Comparison of ENCODE assay signal across 8 mouse cellular contexts in the genomic region with DNA sequence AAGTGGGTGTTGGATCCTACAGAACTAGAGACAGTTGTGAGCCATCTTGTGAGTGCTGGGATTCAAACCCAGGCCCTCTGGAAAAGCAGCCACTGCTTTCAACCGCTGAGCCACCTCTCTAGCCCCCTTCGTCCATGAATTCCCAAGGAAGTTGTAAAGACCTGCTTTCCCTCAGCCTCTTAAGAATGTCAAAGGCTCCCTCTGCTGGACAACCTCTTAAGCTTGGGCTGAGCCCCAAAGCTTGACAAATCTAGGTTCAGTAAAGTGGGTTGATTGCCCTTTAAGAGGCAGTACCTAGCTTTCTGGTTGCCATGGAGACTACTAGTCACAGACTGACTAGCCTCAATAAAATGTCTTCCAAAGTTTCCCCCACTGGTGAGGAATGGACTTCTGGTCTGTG. TPM values are rescaled to one million over a fixed set of nuclear protein-coding genes. Genes with fewer than 3 reads are reported as not detected.
DNase-seq lines count a peak whose midpoint lies in the region; ATAC-seq and TF ChIP-seq lines count a peak whose summit lies in the region.

A gene (plus strand): TSS at position 297 of the 400 bp plus-strand sequence.

- no peaks in the 10 kb centered on the region for H3K4me1 ChIP-seq in lung, adult 2 months (ENCODE audit: control insufficient read depth, insufficient read depth, low read length)
- peaks cover 6% of the 10 kb centered on the region; the same call in 1 of the 2 replicates for H3K4me1 ChIP-seq in olfactory bulb, adult 2 months (ENCODE audit: control insufficient read depth, insufficient read depth, low read length)

- ATAC-seq in hematopoietic stem cell, adult 5-6 weeks (replicated peaks in 1 of 2; ENCODE audit: insufficient read depth in 1 of 2, low FRiP score in 2 of 2, low TSS enrichment in 1 of 2, low read depth in 1 of 2, poor library complexity in 2 of 2, severe bottlenecking in 2 of 2): peak; percentile 62 to 70

- 2% methylated on average over 2 of the region's 2 CpGs for WGBS in lung, adult 2 months
- 2% methylated on average over 2 of the region's 2 CpGs for WGBS in olfactory bulb, adult 2 months

- H3K4me3 ChIP-seq in lung, adult 2 months (replicated peaks; ENCODE audit: extremely low read depth, low read depth, low read length): no peak within 1 kb of the TSS
- no peak within 1 kb of the TSS for H3K4me3 ChIP-seq in olfactory bulb, adult 2 months (ENCODE audit: insufficient read depth, low read depth, low read length)

- no peak within 1 kb of the TSS for H3K27ac ChIP-seq in olfactory bulb, adult 2 months (ENCODE audit: insufficient read depth, low read depth, low read length)

- no peak for TF ChIP-seq POLR2A in lung, adult 2 months (IDR thresholded peaks at IDR 0.05; ENCODE audit: borderline replicate concordance, extremely low read depth, low read depth, low read length)
- TF ChIP-seq POLR2A in olfactory bulb, adult 2 months (IDR thresholded peaks at IDR 0.05; ENCODE audit: insufficient read depth, low read depth, low read length): no peak

- peak; percentile 98 for DNase-seq in R1 (ENCODE audit: low read depth, low spot score)
- DNase-seq in cerebellum, adult 8-10 months: peak; percentile 74
- peak; percentile 91 for DNase-seq in forelimb bud, embryonic 11.5 days (ENCODE audit: low read depth, low spot score)
- peak; percentile 60 to 87 for DNase-seq in layer of hippocampus, adult 18-20 months (ENCODE audit: low spot score in 2 of 2)
- peak; percentile 61 for DNase-seq in lung, adult 2 months
- DNase-seq in thymus, postnatal 25 days: peak; percentile 54

- TF ChIP-seq CTCF in lung, adult 2 months (IDR thresholded peaks at IDR 0.05; ENCODE audit: insufficient read depth, low read length): peak; percentile 50
- peak; percentile 22; the same call in 1 of the 2 replicates for TF ChIP-seq CTCF in olfactory bulb, adult 2 months (IDR thresholded peaks at IDR 0.05; ENCODE audit: insufficient read depth, low read depth, low read length)

RNA-seq across cellular contexts. Expression of the gene that starts here (rescaled TPM):
- 1.3 TPM in 1 of 2 replicates, not detected in the other for total RNA-seq in hematopoietic stem cell, adult 5-6 weeks (2017)
- 1 to 10 TPM; 1.0 to 1.2 TPM for total RNA-seq in layer of hippocampus, adult 18-20 months (2021)
- 10.2 TPM in 2 replicates for polyA plus RNA-seq in lung, adult 2 months (2012; rRNA removed)
- polyA plus RNA-seq in olfactory bulb, adult 2 months (2012; ENCODE audit: insufficient read depth, insufficient read length, low replicate concordance, missing spikeins): not detected in 2 replicates
